Mouse (Mus musculus) embryo, embryonic 10.5 days (tissue): ENCODE measurements at regions not wholly inside any gene's neighbourhood (a gene's known extent, or its start where the extent isn't known, plus 50 kb on each side); places are given as distances from the start of the nearest gene placed in this dataset.

Experiments
- DNase-seq: peaks from one replicate; pipeline ENCODE4 v3.0.0-alpha.2; 2015; ENCODE audit warnings: low spot score

DNA sequence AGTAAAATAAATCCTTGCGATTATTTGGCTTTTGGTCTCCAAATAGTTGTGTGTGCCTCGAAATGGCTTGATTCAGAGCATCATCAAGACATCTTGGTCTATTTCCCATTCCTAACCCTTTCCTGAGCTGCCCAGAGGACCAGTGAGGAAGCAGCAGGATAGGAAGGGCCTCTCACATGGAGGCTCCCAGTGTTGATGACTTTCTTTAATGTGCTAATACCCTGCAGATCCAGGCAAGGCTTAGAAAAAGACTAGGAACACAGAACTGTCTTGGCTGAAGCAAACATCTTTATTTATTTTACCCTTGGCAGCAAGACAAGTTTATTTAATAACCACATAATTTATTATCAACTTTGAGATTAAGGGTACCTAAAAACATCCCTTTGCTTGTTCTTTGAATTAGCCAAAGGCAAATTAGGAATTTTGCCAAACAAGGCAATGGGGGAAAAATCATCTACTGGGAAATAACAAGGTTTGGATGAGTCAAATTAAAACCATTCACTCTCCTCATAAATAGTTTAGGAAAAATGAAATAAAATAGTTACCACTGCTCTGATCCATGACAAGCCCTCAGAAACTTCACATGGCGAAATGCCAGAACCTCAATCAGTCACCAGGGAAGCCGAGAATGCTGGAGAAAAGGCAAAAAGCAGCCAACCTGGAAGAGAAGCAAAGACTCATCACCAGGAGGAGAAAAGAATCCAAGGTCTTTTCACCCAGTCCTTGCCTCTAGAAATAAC, 263.1 kb upstream of the 1700056E22Rik start:
- no peak for DNase-seq

DNA sequence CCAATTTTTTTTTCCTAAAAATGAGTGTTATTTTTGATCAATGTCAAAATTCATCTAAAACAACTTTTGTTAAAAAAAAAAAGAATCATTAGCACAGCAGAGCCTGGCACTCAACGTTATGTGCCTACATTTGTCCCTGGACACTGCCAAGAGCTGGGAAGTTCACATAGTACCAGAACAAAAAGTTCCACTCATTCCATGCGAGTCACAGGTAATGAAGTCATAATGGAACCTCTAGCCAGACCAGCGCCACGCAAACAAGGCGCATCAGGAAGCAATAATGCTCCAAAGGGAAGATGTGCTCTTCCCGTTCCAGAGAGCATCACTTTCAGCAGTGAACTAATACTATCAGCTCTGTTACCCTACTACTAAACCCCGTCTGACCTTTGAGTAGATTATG, 257.0 kb upstream of the 1700056E22Rik start:
- no peak for DNase-seq

GRCm38 (mm10) chr1:184289733-184290416, 255.8 kb upstream of the 1700056E22Rik start:
- no peak for DNase-seq

DNA sequence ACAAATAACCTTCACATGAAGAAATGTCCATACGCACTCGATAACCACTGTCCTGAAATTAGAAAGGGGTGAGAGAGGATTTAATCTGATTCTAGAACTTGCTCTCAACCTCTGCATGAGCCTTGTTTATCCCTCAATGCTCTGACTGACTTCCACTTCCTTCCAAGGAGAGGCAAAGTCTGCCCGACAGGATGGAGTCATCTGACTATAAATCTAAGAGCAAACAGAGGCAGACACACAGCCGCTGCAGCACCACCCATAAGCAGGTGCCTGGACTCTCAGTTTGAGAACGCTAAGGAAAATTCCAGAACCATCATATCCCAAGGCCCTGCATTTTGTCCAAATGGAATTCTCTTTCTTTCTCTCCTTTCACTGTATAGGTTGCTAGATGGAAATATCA, 247.7 kb upstream of the 1700056E22Rik start:
- no peak for DNase-seq

- peak; percentile 31 for DNase-seq
Measured at GRCm38 (mm10) chr1:184279263-184279662, 245.2 kb upstream of the 1700056E22Rik start.

DNA sequence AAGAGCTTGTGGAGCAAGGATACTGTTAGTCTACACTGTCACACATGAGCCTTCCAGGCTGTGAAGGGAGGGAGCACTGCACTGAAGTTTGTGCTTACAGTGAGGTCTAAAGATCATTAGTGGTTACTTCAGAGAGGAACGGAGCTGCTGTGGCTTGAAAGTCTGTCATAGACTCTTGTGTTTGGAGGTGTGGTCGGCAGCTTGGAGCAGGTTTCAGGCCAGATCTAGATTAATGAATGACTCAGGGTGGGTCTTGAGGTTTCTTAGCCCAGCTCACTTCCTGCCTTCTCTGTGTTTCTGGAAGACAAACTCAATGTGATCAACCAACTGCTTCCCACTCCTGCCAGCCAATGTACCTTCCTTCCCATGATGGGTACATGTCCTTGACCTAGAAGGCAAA, 242.9 kb upstream of the 1700056E22Rik start:
- DNase-seq: no peak

DNA sequence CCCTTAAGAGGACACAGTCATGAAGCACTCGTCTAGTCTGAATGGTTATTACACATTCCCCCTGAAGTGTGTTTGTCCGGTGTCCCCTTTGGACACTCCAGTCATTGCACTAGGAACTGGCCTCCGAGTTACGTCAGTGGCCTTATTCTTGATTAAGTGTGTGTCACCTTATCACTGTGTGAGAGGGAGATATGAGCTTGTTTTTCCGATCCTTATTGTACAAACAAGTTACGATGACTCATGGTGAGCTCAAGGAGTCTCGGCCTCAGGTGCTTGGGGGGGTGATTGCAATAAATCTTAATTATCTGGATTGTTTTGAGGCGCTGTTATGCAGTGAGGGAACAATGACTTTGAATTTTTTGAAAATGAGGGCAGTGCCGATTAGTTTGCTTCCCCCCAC, 241.8 kb upstream of the 1700056E22Rik start:
- DNase-seq: no peak

DNA sequence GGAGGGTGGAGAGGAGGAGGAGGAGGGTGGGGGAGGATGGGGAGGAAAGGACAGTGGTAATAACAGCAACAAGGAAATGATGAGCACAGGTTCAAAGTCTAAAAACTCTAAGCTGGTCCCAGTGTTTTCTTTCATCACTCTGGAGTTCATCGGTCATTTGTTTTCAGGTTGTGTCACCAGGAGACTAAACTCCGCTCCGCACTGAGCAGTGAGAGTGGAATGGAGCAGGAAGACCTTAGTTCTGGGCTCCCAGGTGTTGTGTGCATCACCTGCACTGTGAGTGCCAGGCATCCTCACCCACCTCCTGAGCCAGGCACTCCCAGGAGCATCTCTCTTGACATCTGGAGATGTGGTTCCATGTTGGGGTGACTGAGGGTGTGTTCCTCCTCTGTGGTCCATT, 241.3 kb upstream of the 1700056E22Rik start:
- DNase-seq: no peak

GRCm38 (mm10) chr1:184274704-184275103, 240.6 kb upstream of the 1700056E22Rik start:
- no peak for DNase-seq

GRCm38 (mm10) chr1:184273722-184274121, 239.6 kb upstream of the 1700056E22Rik start:
- DNase-seq: peak; percentile 10

GRCm38 (mm10) chr1:184271254-184271653, 237.2 kb upstream of the 1700056E22Rik start:
- DNase-seq: no peak

GRCm38 (mm10) chr1:184266051-184266450, 231.9 kb upstream of the 1700056E22Rik start:
- peak; percentile 91 for DNase-seq

DNA sequence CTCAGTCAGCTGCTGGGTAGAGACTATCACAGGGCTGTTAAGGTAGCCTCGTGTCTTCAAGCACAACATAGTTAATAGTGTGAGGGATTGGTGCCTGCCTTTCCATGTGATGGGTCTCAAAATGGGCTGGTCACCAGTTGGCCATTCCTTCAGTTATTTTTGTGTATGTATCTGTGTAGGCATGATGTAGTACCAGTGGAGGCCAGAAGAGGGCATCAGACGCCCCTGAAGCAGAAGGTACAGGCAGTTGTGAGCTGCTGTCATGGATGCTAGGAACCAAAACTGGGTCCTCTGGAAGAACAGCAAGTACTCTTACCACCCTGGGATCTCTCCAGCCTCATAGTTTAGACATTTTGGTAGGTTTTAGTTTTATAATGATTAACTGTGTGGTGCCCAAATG, 228.9 kb upstream of the 1700056E22Rik start:
- no peak for DNase-seq

GRCm38 (mm10) chr1:184261385-184261727, 227.3 kb upstream of the 1700056E22Rik start:
- DNase-seq: no peak

DNA sequence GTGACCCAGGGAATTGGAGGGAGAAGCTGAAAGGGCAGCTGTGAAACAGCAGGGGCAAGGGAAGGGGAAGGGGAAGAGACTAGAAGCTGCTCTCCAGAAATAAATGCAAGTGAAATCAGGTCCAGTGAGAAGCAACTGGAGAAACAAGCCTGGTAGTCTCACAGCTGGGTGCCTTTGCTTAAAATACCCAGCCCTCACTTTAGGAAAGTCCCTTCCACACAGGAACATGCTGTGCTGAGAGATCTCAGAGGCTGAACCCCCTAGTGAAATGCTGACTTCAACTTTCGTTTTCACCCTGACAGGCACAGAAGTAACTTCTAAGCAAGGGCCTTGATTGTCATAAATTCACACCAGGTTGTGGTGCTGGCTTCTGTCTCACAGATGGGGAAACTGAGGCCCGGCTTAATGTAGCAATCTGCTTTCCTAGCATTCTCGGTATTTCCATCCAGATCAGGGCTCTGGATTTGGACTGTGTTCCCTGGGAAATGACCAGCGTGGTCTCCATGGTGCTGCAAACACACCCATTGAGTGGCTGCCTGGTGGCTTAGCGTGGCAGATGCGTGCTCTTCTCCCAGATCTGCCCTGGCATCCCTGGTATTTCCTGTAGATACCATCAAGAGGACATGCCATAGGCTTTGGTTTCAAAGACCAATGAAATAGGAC, 226.8 kb upstream of the 1700056E22Rik start:
- DNase-seq: no peak

- no peak for DNase-seq
Measured at GRCm38 (mm10) chr1:184259853-184260252, 225.8 kb upstream of the 1700056E22Rik start.

- no peak for DNase-seq
Measured at GRCm38 (mm10) chr1:184257356-184257755, 223.3 kb upstream of the 1700056E22Rik start.

DNA sequence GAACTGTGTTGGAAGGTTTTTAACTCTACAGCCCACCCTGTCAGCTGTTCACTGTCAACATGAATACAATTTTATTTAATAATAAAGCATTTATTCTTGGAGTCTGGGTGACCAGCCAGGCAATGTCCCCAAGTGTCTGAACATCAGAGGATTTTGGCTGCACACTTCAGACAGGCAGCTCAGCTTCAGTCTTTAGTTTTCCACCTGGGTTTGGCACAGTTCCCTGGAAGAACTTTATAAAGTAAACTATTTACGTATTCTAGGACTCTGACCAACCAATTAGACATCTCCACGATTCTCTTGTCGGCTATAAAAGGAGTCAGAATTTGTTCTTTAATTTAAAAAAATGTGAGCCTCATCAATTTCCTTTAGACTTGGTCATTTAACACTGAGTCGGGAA, 220.8 kb upstream of the 1700056E22Rik start:
- no peak for DNase-seq

DNA sequence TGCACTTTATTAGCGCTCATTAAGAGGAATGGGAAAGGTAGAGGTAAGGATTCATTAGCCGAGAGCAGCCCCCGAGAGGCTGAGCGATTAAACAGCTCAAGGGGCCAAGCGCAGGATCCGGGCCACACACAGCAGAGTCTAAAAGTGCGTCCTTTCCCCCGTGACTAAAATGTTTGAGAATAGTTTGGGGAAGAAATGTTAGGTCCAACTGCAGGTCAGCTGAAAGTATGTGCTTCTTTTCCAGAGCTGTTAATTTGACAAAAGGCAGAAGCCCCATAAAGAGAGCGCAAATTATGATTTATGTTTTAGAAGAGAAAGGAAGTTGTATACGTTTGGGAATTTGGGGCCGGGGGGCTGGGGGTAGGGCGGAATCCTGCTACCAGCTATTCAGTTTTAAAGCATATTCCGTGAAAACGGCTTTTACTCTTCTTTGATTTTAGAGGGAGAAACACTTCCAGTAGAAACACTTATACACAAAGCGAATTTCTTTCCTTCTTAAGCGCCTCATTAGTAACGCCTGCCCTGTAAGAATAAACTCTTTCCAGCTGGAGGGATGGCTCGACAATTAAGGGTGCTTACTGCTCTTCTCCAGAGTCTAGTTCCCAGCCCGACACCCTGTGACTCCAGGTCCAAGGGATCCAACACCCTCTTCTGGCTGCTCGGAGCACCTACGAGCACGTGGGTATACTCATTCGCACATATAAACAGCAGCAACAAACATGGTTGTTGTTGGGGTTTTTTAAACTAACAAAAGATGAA, 210.8 kb upstream of the 1700056E22Rik start:
- DNase-seq: peak; percentile 12

- no peak for DNase-seq
Measured at GRCm38 (mm10) chr1:184244296-184244695, 210.2 kb upstream of the 1700056E22Rik start.

GRCm38 (mm10) chr1:184241846-184242245, 207.7 kb upstream of the 1700056E22Rik start:
- no peak for DNase-seq
